Mouse (Mus musculus) stomach, postnatal 0 days (tissue): Measurements from ENCODE around the gene Pramel1. TPM values are rescaled to one million over a fixed set of nuclear protein-coding genes. Genes with fewer than 3 reads are reported as not detected.
"Not testable (repeated sequence)": the region's sequence is repeated elsewhere in the genome, so short reads cannot be mapped to it uniquely, and the experiment has no call there.

Source experiments
- ATAC-seq: fragments of 200-750 bp; cut with Nextera tagmentation; 2 replicates; pipeline ENCODE4 v1.8.0; 2017; ENCODE audit not compliant: low FRiP score, low TSS enrichment
- DNase-seq: peaks from one replicate; pipeline ENCODE4 v3.0.0-alpha.2; 2016; ENCODE audit warnings: low spot score
- H3K27ac ChIP-seq: fragments of 300-500 bp; sonication (generic); replicated peaks from 2 replicates; pipeline ENCODE4 v1.5.1; 2014; ENCODE audit warnings: mild to moderate bottlenecking, control low read depth
- H3K27me3 ChIP-seq: fragments of 300-500 bp; sonication (generic); 2 replicates; pipeline ENCODE4 v1.6.1; 2014; ENCODE audit warnings: low read length; ENCODE audit not compliant: control insufficient read depth, insufficient read depth
- H3K36me3 ChIP-seq: fragments of 300-500 bp; sonication (generic); 2 replicates; pipeline ENCODE4 v1.6.1; 2014; ENCODE audit warnings: low read length, mixed read lengths; ENCODE audit not compliant: control insufficient read depth, insufficient read depth
- H3K4me1 ChIP-seq: fragments of 300-500 bp; sonication (generic); replicated peaks from 2 replicates; pipeline ENCODE4 v1.6.1; 2014; ENCODE audit warnings: antibody characterized with exemption; ENCODE audit not compliant: control insufficient read depth, insufficient read depth
- H3K4me2 ChIP-seq: fragments of 300-500 bp; sonication (generic); replicated peaks from 2 replicates; pipeline ENCODE4 v1.6.1; 2014; ENCODE audit warnings: low read depth, mild to moderate bottlenecking, control low read depth, moderate library complexity
- H3K4me3 ChIP-seq: fragments of 300-500 bp; sonication (generic); 2 replicates; pipeline ENCODE4 v1.5.1; 2014; ENCODE audit warnings: low read depth, low read length, control low read depth
- H3K9ac ChIP-seq: fragments of 300-500 bp; sonication (generic); 2 replicates; pipeline ENCODE4 v1.6.1; 2014; ENCODE audit warnings: mild to moderate bottlenecking, low read length, control low read depth, mixed read lengths
- H3K9me3 ChIP-seq: fragments of 300-500 bp; sonication (generic); 2 replicates; pipeline ENCODE4 v1.6.1; 2016; ENCODE audit warnings: low read length; ENCODE audit not compliant: control insufficient read depth
- EP300 ChIP-seq: optimal IDR thresholded peaks from 2 replicates; pipeline ENCODE3; 2016; ENCODE audit warnings: antibody characterized with exemption
- WGBS: fragments of 180-500 bp; shearing (Covaris S2); extraction: QIAGEN DNeasy Blood & Tissue Kit; methylation state at CpG from one replicate; pipeline ENCODE4 v1.1.7; 2014; 5-methylcytosine and 5-hydroxymethylcytosine counted together
- polyA plus RNA-seq: library from polyadenylated mRNA; unstranded; fragments of >200 nt; fragmentation: Nextera tagmentation; extraction: Ambion mirVana; gene quantifications from 2 replicates; pipeline ENCODE4 v1.2.1, GENCODE M21; 2015

The Pramel1 gene
- polyA plus RNA-seq, 1 experiment from 2014 or later = not detected

- Histone ChIP-seq H3K9ac (no peak overlapping the region), H3K27me3 (no peaks in the 10 kb centered on the region), H3K27ac (no peak overlapping the region), H3K4me2 (no peak overlapping the region), H3K36me3 (peaks cover 20% of the 10 kb centered on the region), H3K9me3 (no peaks in the 10 kb centered on the region), H3K4me1 (peaks cover 3% of the 10 kb centered on the region; the same call in 1 of the 2 replicates), H3K4me3 (no peak overlapping the region)
- ATAC-seq (no peak), DNase-seq (no peak)
- WGBS = 91% methylated on average over 3 of the region's 3 CpGs
- TF ChIP-seq EP300 = no peak
These were observed 19.9 kb downstream of the Pramel1 start for GRCm38 (mm10) chr4:143414121-143414520.

- not testable (repeated sequence) for H3K27ac ChIP-seq, H3K36me3 ChIP-seq, H3K4me1 ChIP-seq, H3K4me2 ChIP-seq, H3K9ac ChIP-seq, DNase-seq, H3K4me3 ChIP-seq, H3K9me3 ChIP-seq, H3K27me3 ChIP-seq
- peak; percentile 47; the same call in 1 of the 2 replicates for ATAC-seq
- 51% methylated on average over 5 of the region's 5 CpGs for WGBS
These were observed 32.5 kb downstream of the Pramel1 start for GRCm38 (mm10) chr4:143426770-143427169.

Other genes with a start within 250 kb of the Pramel1 start
- 4.7 and 5.0 TPM in 2 replicates for gene Prdm2, start 181.4 kb upstream of the Pramel1 start, polyA plus RNA-seq
- 27.5 and 36.0 TPM in 2 replicates for gene Pdpn, start 94.9 kb upstream of the Pramel1 start, polyA plus RNA-seq
- gene Lrrc38, start 44.7 kb upstream of the Pramel1 start, polyA plus RNA-seq = 0.06 TPM in 1 of 2 replicates, not detected in the other
- 5.9 and 7.0 TPM in 2 replicates for gene Pramef8, start 18.0 kb downstream of the Pramel1 start, polyA plus RNA-seq
- gene Oog4, start 55.9 kb downstream of the Pramel1 start, polyA plus RNA-seq = not detected in 2 replicates
- not detected in 2 replicates for gene Gm13043, start 116.9 kb downstream of the Pramel1 start, polyA plus RNA-seq
- gene Gm13040, start 141.5 kb downstream of the Pramel1 start, polyA plus RNA-seq = not detected in 2 replicates
- gene BC080695, start 157.3 kb downstream of the Pramel1 start, polyA plus RNA-seq = not detected in 2 replicates
- not detected in 2 replicates for gene Gm13057, start 157.3 kb downstream of the Pramel1 start, polyA plus RNA-seq
- not detected in 2 replicates for gene Gm13083, start 220.6 kb downstream of the Pramel1 start, polyA plus RNA-seq